Mouse (Mus musculus): ENCODE data around the gene Wnt7a. TPM values are rescaled to one million over a fixed set of nuclear protein-coding genes. Genes with fewer than 3 reads are reported as not detected.

The Wnt7a gene
- polyA plus RNA-seq, 1 experiment from 2014 or later: 11.5 TPM

DNA sequence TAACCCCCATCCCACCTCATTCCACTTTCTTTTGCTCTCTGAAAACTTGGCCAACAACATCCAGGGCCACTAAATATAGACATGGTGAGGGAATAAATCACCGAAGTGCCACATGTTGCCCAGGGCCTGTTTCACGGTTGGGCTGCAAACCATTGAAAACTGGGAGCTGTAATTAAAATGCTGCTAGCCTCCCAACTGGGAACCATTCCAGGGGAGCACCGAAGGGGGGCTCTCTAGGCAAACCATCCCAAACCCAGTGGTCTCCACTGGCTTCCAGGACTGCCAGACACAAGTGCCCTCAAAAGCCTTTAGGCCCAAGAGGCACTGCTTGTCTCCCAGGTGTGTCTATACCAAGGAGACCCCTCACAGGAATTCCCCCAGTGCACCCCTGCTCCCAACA lies 31.9 kb downstream of the Wnt7a start:
- ATAC-seq (ENCODE audit: insufficient read depth, low FRiP score, low TSS enrichment) (no peak), DNase-seq (ENCODE audit: low spot score) (no peak)
- Histone ChIP-seq H3K27me3 (ENCODE audit: control insufficient read depth, insufficient read depth, low read length) (no peaks in the 10 kb centered on the region), H3K9me3 (ENCODE audit: control insufficient read depth, low read length) (no peaks in the 10 kb centered on the region), H3K27ac (ENCODE audit: low read depth, low read length) (no peak overlapping the region), H3K4me2 (ENCODE audit: low read depth) (no peak overlapping the region), H3K9ac (ENCODE audit: low read length) (no peak overlapping the region), H3K36me3 (ENCODE audit: control insufficient read depth, insufficient read depth, low read length) (no peaks in the 10 kb centered on the region), H3K4me3 (ENCODE audit: low read depth, low read length) (no peak overlapping the region), H3K4me1 (ENCODE audit: control insufficient read depth, insufficient read depth, low read length) (no peaks in the 10 kb centered on the region)
- WGBS: 61% methylated on average over 3 of the region's 3 CpGs

DNA sequence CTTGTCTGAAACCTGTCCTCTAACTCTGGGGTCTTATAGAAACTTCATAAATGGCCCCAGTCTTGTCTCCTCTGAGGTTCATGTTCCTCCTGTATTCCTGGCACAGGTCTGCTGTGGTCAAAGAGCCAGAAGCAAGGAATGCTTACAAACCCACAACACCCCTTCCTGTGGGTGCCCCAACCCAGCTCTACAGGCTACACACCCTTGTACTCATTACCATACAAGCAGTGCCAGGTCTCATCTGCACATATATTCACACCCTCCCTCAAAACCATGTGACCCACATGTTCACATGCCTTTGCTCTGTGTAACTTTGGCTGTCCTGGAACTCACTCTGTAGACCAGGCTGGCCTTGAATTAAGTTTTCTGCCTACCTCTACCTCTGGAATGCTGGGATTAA lies 38.2 kb downstream of the Wnt7a start:
- H3K4me2 ChIP-seq (ENCODE audit: low read depth): no peak overlapping the region
- H3K27ac ChIP-seq (ENCODE audit: low read depth, low read length): no peak overlapping the region
- H3K9ac ChIP-seq (ENCODE audit: low read length): no peak overlapping the region
- no peak for ATAC-seq (ENCODE audit: insufficient read depth, low FRiP score, low TSS enrichment)
- DNase-seq (ENCODE audit: low spot score): no peak
- no peaks in the 10 kb centered on the region for H3K9me3 ChIP-seq (ENCODE audit: control insufficient read depth, low read length)
- H3K36me3 ChIP-seq (ENCODE audit: control insufficient read depth, insufficient read depth, low read length): no peaks in the 10 kb centered on the region; the same call in 1 of the 2 replicates
- 0 out of 2 replicates have a peak, but pooled peaks cover 3% of the 10 kb centered on the region for H3K4me1 ChIP-seq (ENCODE audit: control insufficient read depth, insufficient read depth, low read length)
- no peaks in the 10 kb centered on the region for H3K27me3 ChIP-seq (ENCODE audit: control insufficient read depth, insufficient read depth, low read length)
- H3K4me3 ChIP-seq (ENCODE audit: low read depth, low read length): no peak overlapping the region

DNA sequence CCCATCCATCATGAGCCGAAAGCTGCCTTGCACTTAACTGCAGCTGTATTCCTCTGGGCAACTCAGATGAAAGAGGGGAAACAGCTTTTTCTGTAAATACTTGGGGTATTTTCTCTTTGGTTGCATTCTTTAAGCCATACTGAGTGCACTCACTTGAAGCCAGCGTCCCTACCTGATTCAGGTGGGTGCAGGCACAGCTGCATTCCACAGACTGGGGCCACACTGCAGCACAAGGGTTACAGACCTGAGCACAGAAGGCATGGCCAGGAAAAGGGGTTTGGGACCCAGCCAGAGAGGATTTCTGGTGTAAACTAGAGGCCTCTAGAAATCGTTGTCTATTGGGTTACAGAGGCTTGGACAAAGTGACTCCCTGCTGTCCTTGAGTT lies 38.6 kb downstream of the Wnt7a start:
- no peaks in the 10 kb centered on the region for H3K9me3 ChIP-seq (ENCODE audit: control insufficient read depth, low read length)
- 0 out of 2 replicates have a peak, but pooled peaks cover 3% of the 10 kb centered on the region for H3K4me1 ChIP-seq (ENCODE audit: control insufficient read depth, insufficient read depth, low read length)
- DNase-seq (ENCODE audit: low spot score) (no peak), ATAC-seq (ENCODE audit: insufficient read depth, low FRiP score, low TSS enrichment) (no peak)
- H3K27ac ChIP-seq (ENCODE audit: low read depth, low read length): no peak overlapping the region
- no peak overlapping the region for H3K4me2 ChIP-seq (ENCODE audit: low read depth)
- H3K4me3 ChIP-seq (ENCODE audit: low read depth, low read length): no peak overlapping the region
- 46% methylated on average over 3 of the region's 3 CpGs for WGBS
- no peaks in the 10 kb centered on the region for H3K27me3 ChIP-seq (ENCODE audit: control insufficient read depth, insufficient read depth, low read length)
- no peaks in the 10 kb centered on the region; the same call in 1 of the 2 replicates for H3K36me3 ChIP-seq (ENCODE audit: control insufficient read depth, insufficient read depth, low read length)
- H3K9ac ChIP-seq (ENCODE audit: low read length): no peak overlapping the region

DNA sequence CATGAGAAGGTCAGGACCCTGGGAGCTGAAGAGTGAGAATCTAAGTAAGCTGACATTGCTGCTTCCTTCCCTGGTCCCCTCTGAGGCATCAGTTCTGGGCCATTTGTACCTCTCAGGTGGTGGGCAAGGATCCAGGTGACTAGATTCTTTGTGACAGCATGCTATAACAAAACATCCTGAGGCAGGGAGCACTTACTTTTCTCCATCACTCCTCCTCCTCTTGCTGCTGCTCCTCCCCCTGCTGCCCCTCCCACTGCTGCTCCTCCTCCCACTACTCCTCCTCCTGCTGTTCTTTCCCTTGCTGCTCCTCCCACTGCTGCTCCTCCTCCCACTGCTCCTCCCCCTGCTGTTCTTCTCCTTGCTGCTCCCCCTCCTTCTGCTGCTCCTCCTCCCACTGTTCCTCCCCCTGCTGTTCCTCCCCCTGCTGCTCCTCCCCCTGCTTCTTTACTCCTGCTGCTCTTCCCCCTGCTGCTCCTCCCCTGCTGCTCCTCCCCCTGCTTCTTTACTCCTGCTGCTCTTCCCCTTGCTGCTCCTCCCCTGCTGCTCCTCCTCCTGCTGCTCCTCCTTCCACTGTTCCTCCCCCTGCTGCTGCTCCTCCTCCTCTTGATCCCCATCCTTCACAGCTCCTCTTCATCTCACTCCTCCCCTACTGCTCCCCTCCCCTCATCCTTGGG lies 39.1 kb downstream of the Wnt7a start:
- ATAC-seq (ENCODE audit: insufficient read depth, low FRiP score, low TSS enrichment): no peak
- Histone ChIP-seq H3K9me3 (ENCODE audit: control insufficient read depth, low read length) (no peaks in the 10 kb centered on the region), H3K4me3 (ENCODE audit: low read depth, low read length) (no peak overlapping the region), H3K9ac (ENCODE audit: low read length) (no peak overlapping the region), H3K4me1 (ENCODE audit: control insufficient read depth, insufficient read depth, low read length) (0 out of 2 replicates have a peak, but pooled peaks cover 3% of the 10 kb centered on the region), H3K27ac (ENCODE audit: low read depth, low read length) (no peak overlapping the region), H3K4me2 (ENCODE audit: low read depth) (no peak overlapping the region), H3K36me3 (ENCODE audit: control insufficient read depth, insufficient read depth, low read length) (no peaks in the 10 kb centered on the region; the same call in 1 of the 2 replicates), H3K27me3 (ENCODE audit: control insufficient read depth, insufficient read depth, low read length) (no peaks in the 10 kb centered on the region)
- no peak for DNase-seq (ENCODE audit: low spot score)

DNA sequence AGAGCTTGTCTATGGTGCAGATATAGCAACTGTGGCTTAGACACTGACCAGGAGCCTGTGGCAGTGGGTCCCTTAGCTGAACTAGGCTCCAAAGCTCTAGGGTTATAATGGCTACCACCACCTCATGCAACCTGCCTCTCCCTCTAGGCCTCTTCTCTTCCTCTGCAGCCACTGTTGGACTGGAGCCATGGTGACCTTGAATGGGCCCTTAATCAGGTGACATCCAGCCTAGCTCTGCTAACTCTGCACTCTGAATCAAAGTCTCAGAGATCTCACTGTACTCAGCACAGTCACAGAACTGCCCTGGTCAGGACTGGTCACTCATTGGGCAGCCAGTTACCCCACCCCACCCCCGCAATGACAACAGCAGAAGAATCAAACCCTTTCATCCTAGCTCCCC lies 44.4 kb downstream of the Wnt7a start:
- H3K4me3 ChIP-seq (ENCODE audit: low read depth, low read length): no peak overlapping the region
- no peak overlapping the region for H3K9ac ChIP-seq (ENCODE audit: low read length)
- DNase-seq (ENCODE audit: low spot score) (no peak), ATAC-seq (ENCODE audit: insufficient read depth, low FRiP score, low TSS enrichment) (no peak)
- H3K9me3 ChIP-seq (ENCODE audit: control insufficient read depth, low read length): no peaks in the 10 kb centered on the region
- no peaks in the 10 kb centered on the region for H3K27me3 ChIP-seq (ENCODE audit: control insufficient read depth, insufficient read depth, low read length)
- H3K36me3 ChIP-seq (ENCODE audit: control insufficient read depth, insufficient read depth, low read length): no peaks in the 10 kb centered on the region; the same call in 1 of the 2 replicates
- H3K4me2 ChIP-seq (ENCODE audit: low read depth): no peak overlapping the region
- 79% methylated on average over 1 of the region's 1 CpGs for WGBS
- H3K27ac ChIP-seq (ENCODE audit: low read depth, low read length): no peak overlapping the region
- H3K4me1 ChIP-seq (ENCODE audit: control insufficient read depth, insufficient read depth, low read length): peaks cover 5% of the 10 kb centered on the region; the same call in 1 of the 2 replicates

DNA sequence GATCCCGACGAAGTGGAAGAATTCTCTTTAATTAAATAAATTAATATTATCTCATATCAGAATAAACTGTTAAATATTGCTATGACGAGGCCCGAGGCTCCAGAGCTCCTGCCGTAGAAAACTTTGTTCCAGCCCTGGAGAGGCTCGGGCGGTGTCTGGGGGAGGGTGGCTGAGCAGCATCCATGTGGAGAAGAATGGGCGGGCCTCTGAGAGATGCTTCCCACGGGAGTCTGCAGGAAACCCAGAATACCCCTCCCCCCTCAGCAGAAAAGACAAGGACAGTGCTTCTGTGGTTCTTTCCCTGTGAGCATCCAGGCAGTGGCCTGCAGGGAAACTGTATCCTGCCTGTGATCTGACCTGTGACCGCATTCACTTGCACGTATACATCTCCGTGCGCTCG lies 45.7 kb downstream of the Wnt7a start:
- DNase-seq (ENCODE audit: low spot score): no peak
- peaks cover 8% of the 10 kb centered on the region; the same call in 1 of the 2 replicates for H3K4me1 ChIP-seq (ENCODE audit: control insufficient read depth, insufficient read depth, low read length)
- no peak overlapping the region for H3K27ac ChIP-seq (ENCODE audit: low read depth, low read length)
- ATAC-seq (ENCODE audit: insufficient read depth, low FRiP score, low TSS enrichment): no peak
- H3K27me3 ChIP-seq (ENCODE audit: control insufficient read depth, insufficient read depth, low read length): no peaks in the 10 kb centered on the region
- H3K36me3 ChIP-seq (ENCODE audit: control insufficient read depth, insufficient read depth, low read length): no peaks in the 10 kb centered on the region; the same call in 1 of the 2 replicates
- no peak overlapping the region for H3K9ac ChIP-seq (ENCODE audit: low read length)
- H3K4me3 ChIP-seq (ENCODE audit: low read depth, low read length): no peak overlapping the region
- no peaks in the 10 kb centered on the region for H3K9me3 ChIP-seq (ENCODE audit: control insufficient read depth, low read length)
- no peak overlapping the region for H3K4me2 ChIP-seq (ENCODE audit: low read depth)
- 70% methylated on average over 14 of the region's 14 CpGs for WGBS

DNA sequence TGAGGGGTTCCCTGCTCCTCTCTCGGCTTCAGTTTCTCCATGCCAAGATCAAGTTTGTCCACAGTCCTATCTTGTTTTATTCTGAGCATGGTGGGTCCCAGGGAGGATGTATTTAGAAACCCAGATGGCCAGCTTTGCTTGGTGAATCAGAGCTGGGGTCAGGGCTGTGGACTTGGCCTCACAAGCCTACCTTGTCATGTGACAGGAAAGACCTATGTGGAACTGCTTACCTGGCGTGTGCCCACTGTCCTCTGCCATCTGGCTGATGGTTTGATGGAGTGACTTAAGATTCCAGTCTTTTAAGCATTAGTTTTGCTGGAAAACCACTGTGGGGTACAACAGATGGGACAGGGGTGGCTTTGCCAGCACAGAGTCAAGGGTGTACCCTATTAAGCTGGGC lies 48.4 kb downstream of the Wnt7a start:
- no peak for DNase-seq (ENCODE audit: low spot score)
- H3K4me1 ChIP-seq (ENCODE audit: control insufficient read depth, insufficient read depth, low read length): peaks cover 8% of the 10 kb centered on the region; the same call in 1 of the 2 replicates
- H3K9ac ChIP-seq (ENCODE audit: low read length): no peak overlapping the region
- 86% methylated on average over 2 of the region's 2 CpGs for WGBS
- H3K4me2 ChIP-seq (ENCODE audit: low read depth): no peak overlapping the region
- no peak overlapping the region for H3K4me3 ChIP-seq (ENCODE audit: low read depth, low read length)
- H3K27ac ChIP-seq (ENCODE audit: low read depth, low read length): no peak overlapping the region
- no peaks in the 10 kb centered on the region for H3K27me3 ChIP-seq (ENCODE audit: control insufficient read depth, insufficient read depth, low read length)
- no peaks in the 10 kb centered on the region for H3K36me3 ChIP-seq (ENCODE audit: control insufficient read depth, insufficient read depth, low read length)
- no peak for ATAC-seq (ENCODE audit: insufficient read depth, low FRiP score, low TSS enrichment)
- no peaks in the 10 kb centered on the region for H3K9me3 ChIP-seq (ENCODE audit: control insufficient read depth, low read length)

DNA sequence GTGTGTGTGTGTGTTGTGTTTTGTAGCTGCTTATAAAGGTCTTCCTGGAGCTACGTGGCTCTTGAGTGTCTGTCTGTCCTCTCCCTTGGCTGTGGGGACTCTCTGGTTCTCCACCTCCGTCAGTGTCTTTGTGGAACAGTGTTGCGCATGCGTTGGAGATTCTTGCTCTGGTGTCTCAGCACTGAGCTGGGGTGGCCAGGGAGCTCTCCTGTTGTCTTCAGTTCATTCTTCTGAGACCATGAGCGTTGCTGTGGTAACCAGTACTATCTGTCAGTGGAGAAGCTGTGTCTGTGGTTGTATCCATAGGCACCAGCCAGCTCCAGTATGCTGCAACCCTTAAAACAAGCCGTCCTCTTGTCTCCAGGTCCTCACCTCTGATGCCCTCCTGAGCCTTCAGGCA lies 50.2 kb downstream of the Wnt7a start:
- Histone ChIP-seq H3K27me3 (ENCODE audit: control insufficient read depth, insufficient read depth, low read length) (no peaks in the 10 kb centered on the region), H3K4me1 (ENCODE audit: control insufficient read depth, insufficient read depth, low read length) (peaks cover 8% of the 10 kb centered on the region; the same call in 1 of the 2 replicates), H3K4me2 (ENCODE audit: low read depth) (no peak overlapping the region), H3K36me3 (ENCODE audit: control insufficient read depth, insufficient read depth, low read length) (no peaks in the 10 kb centered on the region), H3K27ac (ENCODE audit: low read depth, low read length) (no peak overlapping the region), H3K4me3 (ENCODE audit: low read depth, low read length) (no peak overlapping the region), H3K9ac (ENCODE audit: low read length) (no peak overlapping the region), H3K9me3 (ENCODE audit: control insufficient read depth, low read length) (no peaks in the 10 kb centered on the region)
- DNase-seq (ENCODE audit: low spot score): peak; percentile 43
- peak; percentile 76 for ATAC-seq (ENCODE audit: insufficient read depth, low FRiP score, low TSS enrichment)
- WGBS: 51% methylated on average over 6 of the region's 6 CpGs

DNA sequence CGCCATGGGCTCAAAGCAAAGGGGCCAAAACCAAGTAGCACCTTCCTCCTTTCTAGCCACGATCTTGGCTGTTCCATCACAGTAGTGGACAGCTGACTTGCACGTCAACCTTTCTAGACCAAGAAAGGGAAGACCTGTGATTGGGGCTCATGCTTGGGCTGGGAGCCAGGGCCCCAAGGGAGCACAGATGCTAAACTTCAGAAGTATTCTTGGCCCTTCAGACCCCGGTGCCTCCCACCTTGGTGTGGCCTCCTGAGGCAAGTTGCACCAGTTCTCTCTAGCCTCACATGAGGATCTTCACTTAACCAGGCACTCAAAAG lies 50.8 kb downstream of the Wnt7a start:
- Histone ChIP-seq H3K4me3 (ENCODE audit: low read depth, low read length) (no peak overlapping the region), H3K4me2 (ENCODE audit: low read depth) (no peak overlapping the region), H3K9ac (ENCODE audit: low read length) (no peak overlapping the region), H3K27me3 (ENCODE audit: control insufficient read depth, insufficient read depth, low read length) (no peaks in the 10 kb centered on the region), H3K36me3 (ENCODE audit: control insufficient read depth, insufficient read depth, low read length) (no peaks in the 10 kb centered on the region), H3K27ac (ENCODE audit: low read depth, low read length) (no peak overlapping the region), H3K4me1 (ENCODE audit: control insufficient read depth, insufficient read depth, low read length) (0 out of 2 replicates have a peak, but pooled peaks cover 3% of the 10 kb centered on the region), H3K9me3 (ENCODE audit: control insufficient read depth, low read length) (no peaks in the 10 kb centered on the region)
- WGBS: 96% methylated on average over 4 of the region's 4 CpGs
- ATAC-seq (ENCODE audit: insufficient read depth, low FRiP score, low TSS enrichment) (no peak), DNase-seq (ENCODE audit: low spot score) (no peak)
